Mouse (Mus musculus) CH12.LX (cell line): Measurements from ENCODE around the gene Slc27a4. TPM values are rescaled to one million over a fixed set of nuclear protein-coding genes. Genes with fewer than 3 reads are reported as not detected.

Experiments used
- DNase-seq: peaks from one replicate; pipeline ENCODE4 v3.0.0-alpha.2; 2013; ENCODE audit errors: extremely low read depth
- H3K27ac ChIP-seq: 2 replicates; pipeline ENCODE4 v1.5.1; 2012; ENCODE audit warnings: low read depth, mild to moderate bottlenecking, control low read depth, moderate library complexity; ENCODE audit not compliant: insufficient read depth
- H3K27me3 ChIP-seq: replicated peaks from 2 replicates; pipeline ENCODE3; 2012; ENCODE audit warnings: inconsistent platforms
- H3K36me3 ChIP-seq, 2 experiments: replicated peaks in 1 of 2; 2 replicates each; pipeline versions ENCODE3 to v1.6.1; 2012; ENCODE audit warnings: inconsistent platforms in 1 of 2, low read length in 1 of 2, mild to moderate bottlenecking in 1 of 2, mixed read lengths in 1 of 2, moderate library complexity in 1 of 2; ENCODE audit not compliant: control insufficient read depth in 1 of 2, insufficient read depth in 1 of 2
- H3K4me1 ChIP-seq, 2 experiments: 2 replicates each; pipeline ENCODE4 v1.6.1; 2012; ENCODE audit warnings: inconsistent platforms in 1 of 2, moderate library complexity in 1 of 2; ENCODE audit not compliant: insufficient read depth in 2 of 2, control insufficient read depth in 1 of 2
- H3K4me2 ChIP-seq: 2 replicates; pipeline ENCODE4 v1.6.1; 2012; ENCODE audit warnings: low read depth, mild to moderate bottlenecking, control low read depth; ENCODE audit not compliant: poor library complexity, insufficient read depth, severe bottlenecking
- H3K4me3 ChIP-seq, 3 experiments: fragments of 150-350 bp in 1 of 3; sonication (generic) in 1 of 3; replicated peaks in 1 of 3; 2 replicates each; pipeline versions ENCODE3 to v1.5.1; 2011 to 2012; ENCODE audit warnings: low read depth in 2 of 3, low read length in 2 of 3, mild to moderate bottlenecking in 2 of 3, moderate library complexity in 2 of 3, control low read depth in 1 of 3, improper control_type of control experiment in 1 of 3, inconsistent platforms in 1 of 3, mixed read lengths in 1 of 3; ENCODE audit not compliant: poor library complexity in 1 of 3
- H3K79me2 ChIP-seq: replicated peaks from 2 replicates; pipeline ENCODE4 v1.6.1; 2012; ENCODE audit warnings: mild to moderate bottlenecking, moderate library complexity; ENCODE audit not compliant: control insufficient read depth, poor library complexity, insufficient read depth, severe bottlenecking; ENCODE audit errors: extremely low read depth
- H3K9ac ChIP-seq: 2 replicates; pipeline ENCODE4 v1.6.1; 2012; ENCODE audit warnings: low read depth, mild to moderate bottlenecking, control low read depth, moderate library complexity; ENCODE audit not compliant: insufficient read depth
- H3K9me3 ChIP-seq: replicated peaks from 2 replicates; pipeline ENCODE3; 2012; ENCODE audit warnings: low read length, inconsistent platforms, mixed read lengths
- CHD2 ChIP-seq: IDR thresholded peaks from 2 replicates; pipeline ENCODE4 v1.6.1; 2011; ENCODE audit warnings: low read length, improper control_type of control experiment
- CTCF ChIP-seq, 2 experiments: IDR thresholded peaks in 1 of 2; conservative IDR thresholded peaks in 1 of 2; 2 replicates each; pipeline ENCODE4 v1.5.1; 2011 to 2012; ENCODE audit warnings: low read depth in 2 of 2, low read length in 2 of 2, improper control_type of control experiment in 1 of 2, inconsistent platforms in 1 of 2, mild to moderate bottlenecking in 1 of 2, moderate library complexity in 1 of 2
- EP300 ChIP-seq: IDR thresholded peaks from 2 replicates; pipeline ENCODE4 v1.6.1; 2011; ENCODE audit warnings: low read length, improper control_type of control experiment
- ETS1 ChIP-seq: conservative IDR thresholded peaks from 2 replicates; pipeline ENCODE4 v1.6.1; 2012; ENCODE audit warnings: low read depth, mild to moderate bottlenecking, inconsistent platforms, low read length, improper control_type of control experiment, moderate library complexity
- MAZ ChIP-seq: IDR thresholded peaks from 2 replicates; pipeline ENCODE4 v1.6.1; 2012; ENCODE audit warnings: low read depth, mild to moderate bottlenecking, inconsistent platforms, low read length, improper control_type of control experiment, moderate library complexity
- MEF2A ChIP-seq: IDR thresholded peaks from 2 replicates; pipeline ENCODE4 v1.6.1; 2014; ENCODE audit warnings: low read depth, mild to moderate bottlenecking, inconsistent platforms, low read length, improper control_type of control experiment, borderline replicate concordance
- NELFE ChIP-seq: IDR thresholded peaks from 2 replicates; pipeline ENCODE4 v1.6.1; 2011; ENCODE audit warnings: low read depth, low read length, improper control_type of control experiment
- NRF1 ChIP-seq: IDR thresholded peaks from 2 replicates; pipeline ENCODE4 v1.6.1; 2014; ENCODE audit warnings: low read depth, mild to moderate bottlenecking, inconsistent platforms, low read length, improper control_type of control experiment, moderate library complexity
- PAX5 ChIP-seq: IDR thresholded peaks from 2 replicates; pipeline ENCODE4 v1.6.1; 2012; ENCODE audit warnings: low read length, inconsistent platforms, mixed read lengths
- POLR2A ChIP-seq: IDR thresholded peaks from 2 replicates; pipeline ENCODE4 v1.6.1; 2011; ENCODE audit warnings: low read depth, mild to moderate bottlenecking, improper control_type of control experiment, low read length
- RAD21 ChIP-seq: IDR thresholded peaks from 2 replicates; pipeline ENCODE4 v1.6.1; 2011; ENCODE audit warnings: low read depth, mild to moderate bottlenecking, low read length, improper control_type of control experiment, moderate library complexity
- RCOR1 ChIP-seq: conservative IDR thresholded peaks from 2 replicates; pipeline ENCODE4 v1.6.1; 2012; ENCODE audit warnings: low read depth, mild to moderate bottlenecking, inconsistent platforms, low read length, improper control_type of control experiment
- SIN3A ChIP-seq: IDR thresholded peaks from 2 replicates; pipeline ENCODE4 v1.6.1; 2012; ENCODE audit warnings: low read length, improper control_type of control experiment, inconsistent platforms
- SMC3 ChIP-seq: IDR thresholded peaks from 2 replicates; pipeline ENCODE4 v1.6.1; 2011; ENCODE audit warnings: low read depth, low read length, improper control_type of control experiment
- TCF12 ChIP-seq: IDR thresholded peaks from 2 replicates; pipeline ENCODE4 v1.6.1; 2014; ENCODE audit warnings: low read depth, mild to moderate bottlenecking, inconsistent platforms, low read length, improper control_type of control experiment
- USF1 ChIP-seq: IDR thresholded peaks from 2 replicates; pipeline ENCODE4 v1.6.1; 2014; ENCODE audit warnings: low read depth, mild to moderate bottlenecking, inconsistent platforms, low read length, improper control_type of control experiment
- ZC3H11A ChIP-seq: IDR thresholded peaks from 2 replicates; pipeline ENCODE4 v1.6.1; 2012; ENCODE audit warnings: low read depth, mild to moderate bottlenecking, inconsistent platforms, low read length, improper control_type of control experiment
- ZKSCAN1 ChIP-seq: IDR thresholded peaks from 2 replicates; pipeline ENCODE4 v1.6.1; 2012; ENCODE audit warnings: low read depth, inconsistent platforms, low read length, improper control_type of control experiment, borderline replicate concordance
- dilution Hi-C: fragments of 300-500 bp; cut with MboI; formaldehyde crosslinking; loops from 2 replicates; pipeline ENCODE4 v1.14.3; 2020; ENCODE audit warnings: low sequenced_read_pairs; ENCODE audit not compliant: extremely low pct_unique_long_range_greater_than_20kb, extremely low pct_ligation_motif_present
- in situ Hi-C: fragments of 300-500 bp; cut with MboI; formaldehyde crosslinking; loops from 3 replicates; pipeline ENCODE4 v1.14.3; 2019; ENCODE audit warnings: low sequenced_read_pairs, low pct_ligation_motif_present, low pct_unique_long_range_greater_than_20kb, mixed read lengths
- polyA plus RNA-seq: library from polyadenylated mRNA; unstranded; fragments of >175 nt; gene quantifications from 2 replicates; pipeline ENCODE4 v1.2.1, GENCODE M21; 2012; ENCODE audit warnings: low read depth; ENCODE audit not compliant: insufficient read length
- total RNA-seq, 2 experiments: library from RNA; depleted of rRNA; stranded (reverse); fragments of 300-350 nt in 1 of 2; fragments of >200 nt in 1 of 2; gene quantifications; 2 replicates each; pipeline ENCODE4 v1.2.3; 2012 to 2014

Slc27a4 gene
- total and polyA plus RNA-seq, 3 experiments, result 4.7 to 11.3 (median 4.8) TPM

DNA sequence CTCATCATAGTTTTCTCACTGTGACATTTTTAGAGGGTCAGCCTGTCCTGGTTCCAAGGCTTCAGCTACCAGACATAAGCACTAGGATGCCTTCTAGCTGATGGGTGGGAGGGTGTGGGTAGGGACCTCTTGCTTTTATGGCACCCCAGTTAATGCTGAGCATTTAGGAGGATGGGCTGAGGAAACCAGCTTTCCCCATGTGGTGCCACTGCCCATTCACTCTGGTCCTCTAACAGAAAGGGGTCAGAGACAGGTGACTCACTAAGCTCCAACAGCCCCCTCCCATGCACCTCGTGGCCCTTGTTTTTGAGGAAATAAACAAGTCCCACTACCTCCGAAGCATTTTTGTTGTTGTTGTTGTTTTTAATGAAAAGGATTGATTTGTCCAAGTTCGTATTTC lies 42.2 kb downstream of the Slc27a4 start:
- dilution Hi-C loops (no loop called here), in situ Hi-C loops (no loop called here)
- H3K4me2 ChIP-seq, result no peak overlapping the region
- no peaks in the 10 kb centered on the region for H3K27me3 ChIP-seq
- 0 out of 4 replicates have a peak, but pooled peaks cover 0 to under 1% of the 10 kb centered on the region in 2 experiments for H3K4me1 ChIP-seq
- H3K79me2 ChIP-seq, result no peaks in the 10 kb centered on the region
- H3K9me3 ChIP-seq, result no peaks in the 10 kb centered on the region
- TF ChIP-seq NELFE (no peak), NRF1 (no peak), ZKSCAN1 (no peak)
- peaks cover 45 to 88% of the 10 kb centered on the region in 2 experiments for H3K36me3 ChIP-seq
- DNase-seq, result no peak
- H3K27ac ChIP-seq, result no peak overlapping the region
- H3K9ac ChIP-seq, result no peak overlapping the region
- no peak overlapping the region for H3K4me3 ChIP-seq

DNA sequence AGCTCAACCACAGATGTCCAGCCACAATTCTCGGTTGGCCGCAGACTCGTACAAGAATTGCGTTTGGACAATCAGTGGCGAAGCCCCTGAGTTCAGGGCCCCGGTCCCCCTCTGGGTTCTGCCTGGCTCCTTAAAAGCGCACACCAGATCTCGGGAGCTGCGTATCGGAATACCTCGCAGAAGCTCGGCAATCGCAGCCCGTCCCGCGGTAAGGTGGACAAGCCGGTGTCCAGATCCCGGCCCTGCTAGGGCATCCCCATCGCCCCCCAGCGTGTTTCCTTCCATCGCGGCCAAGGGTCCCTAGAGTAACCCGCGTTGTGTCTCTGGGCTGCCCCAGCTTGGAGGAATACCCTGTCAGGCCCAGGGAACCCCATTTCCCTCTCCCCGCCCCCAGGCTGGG lies 43.2 kb downstream of the Slc27a4 start:
- H3K27ac ChIP-seq, result no peak overlapping the region
- H3K9ac ChIP-seq, result no peak overlapping the region
- H3K4me3 ChIP-seq, result no peak overlapping the region
- in situ Hi-C loops (no loop called here), dilution Hi-C loops (no loop called here)
- H3K36me3 ChIP-seq, result peaks cover 45 to 80% of the 10 kb centered on the region in 2 experiments
- H3K79me2 ChIP-seq, result no peaks in the 10 kb centered on the region
- no peaks in the 10 kb centered on the region for H3K9me3 ChIP-seq
- H3K4me1 ChIP-seq, result 0 out of 4 replicates have a peak, but pooled peaks cover 3% of the 10 kb centered on the region in 2 experiments
- H3K4me2 ChIP-seq, result no peak overlapping the region
- no peak for DNase-seq
- H3K27me3 ChIP-seq, result no peaks in the 10 kb centered on the region
- TF ChIP-seq SIN3A (no peak), CHD2 (no peak), SMC3 (no peak), RCOR1 (no peak)

DNA sequence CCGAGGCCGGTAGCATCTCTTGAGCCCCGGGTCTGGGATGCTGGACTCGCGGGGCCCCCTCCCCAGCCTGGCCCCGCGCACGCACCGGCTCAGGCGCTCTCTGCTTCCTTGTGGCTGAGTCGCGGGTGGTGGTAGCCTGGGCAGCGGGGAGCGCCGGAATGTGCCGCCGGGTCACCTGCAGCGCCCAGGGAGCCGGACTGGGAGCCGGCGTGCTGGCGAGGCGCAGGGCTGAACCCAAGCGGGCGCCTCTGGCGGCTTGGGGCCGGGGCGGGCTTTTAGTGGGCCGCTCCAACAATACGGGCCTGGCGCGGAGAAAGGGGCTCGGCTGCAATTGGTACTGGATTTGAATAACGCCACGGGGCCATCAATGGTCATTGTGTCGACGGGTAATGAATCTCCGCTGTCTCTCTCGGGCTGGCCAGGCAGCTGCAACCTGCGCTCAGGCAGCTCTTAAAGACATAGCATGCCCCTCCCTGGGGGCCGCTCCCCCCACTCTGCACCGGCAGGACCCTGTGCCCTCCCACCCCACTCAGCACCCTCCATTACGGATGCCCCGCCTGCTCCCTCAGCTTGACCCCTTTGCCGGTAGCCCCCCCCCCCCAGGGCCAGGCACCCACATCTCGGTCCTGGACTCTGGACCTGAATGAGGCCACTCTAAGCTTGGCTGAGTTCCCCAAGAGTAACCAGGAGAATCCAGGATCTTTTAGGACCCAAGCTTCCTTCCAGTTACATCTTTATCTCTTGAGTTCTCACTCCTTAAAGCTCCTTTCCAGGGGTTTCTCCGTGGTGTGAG lies 43.8 kb downstream of the Slc27a4 start:
- Histone ChIP-seq H3K79me2 (no peaks in the 10 kb centered on the region), H3K9me3 (no peaks in the 10 kb centered on the region), H3K4me2 (no peak overlapping the region), H3K27me3 (no peaks in the 10 kb centered on the region), H3K36me3 (peaks cover 43 to 74% of the 10 kb centered on the region in 2 experiments), H3K4me3 (no peak overlapping the region), H3K27ac (no peak overlapping the region), H3K4me1 (0 out of 4 replicates have a peak, but pooled peaks cover 3% of the 10 kb centered on the region in 2 experiments), H3K9ac (no peak overlapping the region)
- in situ Hi-C loops (no loop called here), dilution Hi-C loops (no loop called here)
- DNase-seq, result no peak
- no peak for TF ChIP-seq SIN3A
- TF ChIP-seq MAZ, result no peak
- TF ChIP-seq EP300, result no peak
- TF ChIP-seq MEF2A, result no peak
- TF ChIP-seq RCOR1, result no peak
- no peak for TF ChIP-seq ETS1
- no peak for TF ChIP-seq NRF1
- TF ChIP-seq PAX5, result no peak
- TF ChIP-seq CTCF (conservative IDR thresholded peaks at IDR 0.05 in 1 of 2, IDR thresholded peaks at IDR 0.05 in 1 of 2; ENCODE audit: low read depth in 2 of 2, low read length in 2 of 2), result no peak
- TF ChIP-seq ZC3H11A, result no peak
- TF ChIP-seq RAD21, result no peak
- TF ChIP-seq ZKSCAN1, result no peak
- no peak for TF ChIP-seq POLR2A
- TF ChIP-seq USF1, result no peak
- TF ChIP-seq TCF12, result no peak
